Mouse (Mus musculus) midbrain, embryonic 12.5 days (tissue): ENCODE data around the gene Nrip1. TPM values are rescaled to one million over a fixed set of nuclear protein-coding genes. Genes with fewer than 3 reads are reported as not detected.

Source experiments
- ATAC-seq: fragments of 200-750 bp; cut with Nextera tagmentation; 2 replicates; pipeline ENCODE4 v1.8.0; 2017; ENCODE audit warnings: low read depth, moderate TSS enrichment, moderate library complexity; ENCODE audit not compliant: low FRiP score
- H3K27ac ChIP-seq: fragments of 300-500 bp; sonication (generic); replicated peaks from 2 replicates; pipeline ENCODE4 v1.5.1; 2016; ENCODE audit warnings: mild to moderate bottlenecking
- H3K27me3 ChIP-seq: fragments of 300-500 bp; sonication (generic); 2 replicates; pipeline ENCODE4 v1.6.1; 2016; ENCODE audit warnings: mild to moderate bottlenecking
- H3K36me3 ChIP-seq: fragments of 300-500 bp; sonication (generic); 2 replicates; pipeline ENCODE4 v1.6.1; 2016
- H3K4me1 ChIP-seq: fragments of 300-500 bp; sonication (generic); 2 replicates; pipeline ENCODE4 v1.6.1; 2016
- H3K4me2 ChIP-seq: fragments of 300-500 bp; sonication (generic); replicated peaks from 2 replicates; pipeline ENCODE4 v1.6.1; 2016; ENCODE audit warnings: mild to moderate bottlenecking, moderate library complexity
- H3K4me3 ChIP-seq: fragments of 300-500 bp; sonication (generic); 2 replicates; pipeline ENCODE4 v1.5.1; 2016; ENCODE audit warnings: mild to moderate bottlenecking
- H3K9ac ChIP-seq: fragments of 300-500 bp; sonication (generic); replicated peaks from 2 replicates; pipeline ENCODE4 v1.6.1; 2016; ENCODE audit warnings: mild to moderate bottlenecking, moderate library complexity
- H3K9me3 ChIP-seq: fragments of 300-500 bp; sonication (generic); 2 replicates; pipeline ENCODE4 v1.6.1; 2016; ENCODE audit warnings: mild to moderate bottlenecking
- WGBS: fragments of 180-500 bp; shearing (Covaris S2); methylation state at CpG from one replicate; pipeline ENCODE4 v1.1.7; 2016; 5-methylcytosine and 5-hydroxymethylcytosine counted together
- polyA plus RNA-seq: library from polyadenylated mRNA; unstranded; fragments of >200 nt; fragmentation: Nextera tagmentation; extraction: Ambion mirVana; gene quantifications from 2 replicates; pipeline ENCODE4 v1.2.1, GENCODE M21; 2016

Nrip1 gene
- polyA plus RNA-seq, 1 experiment from 2014 or later: 28.7 TPM

GRCm38 (mm10) chr16:76339256-76339655 lies 34.4 kb downstream of the Nrip1 start:
- no peak for ATAC-seq
- no peak overlapping the region for H3K9ac ChIP-seq
- WGBS: 93% methylated on average over 10 of the region's 10 CpGs
- H3K9me3 ChIP-seq: no peaks in the 10 kb centered on the region
- peaks cover 10% of the 10 kb centered on the region for H3K36me3 ChIP-seq
- no peaks in the 10 kb centered on the region for H3K4me1 ChIP-seq
- no peak overlapping the region for H3K4me3 ChIP-seq
- no peak overlapping the region for H3K27ac ChIP-seq
- no peak overlapping the region for H3K4me2 ChIP-seq
- H3K27me3 ChIP-seq: no peaks in the 10 kb centered on the region

GRCm38 (mm10) chr16:76337351-76337750 lies 36.3 kb downstream of the Nrip1 start:
- H3K4me3 ChIP-seq: no peak overlapping the region
- no peaks in the 10 kb centered on the region for H3K27me3 ChIP-seq
- ATAC-seq: no peak
- no peak overlapping the region for H3K9ac ChIP-seq
- H3K4me1 ChIP-seq: no peaks in the 10 kb centered on the region
- no peaks in the 10 kb centered on the region for H3K9me3 ChIP-seq
- H3K27ac ChIP-seq: no peak overlapping the region
- WGBS: 95% methylated on average over 7 of the region's 7 CpGs
- H3K36me3 ChIP-seq: peaks cover 5% of the 10 kb centered on the region; the same call in 1 of the 2 replicates
- H3K4me2 ChIP-seq: no peak overlapping the region

GRCm38 (mm10) chr16:76336932-76337331 lies 36.7 kb downstream of the Nrip1 start:
- H3K36me3 ChIP-seq: peaks cover 5% of the 10 kb centered on the region; the same call in 1 of the 2 replicates
- 0 out of 2 replicates have a peak, but pooled peaks cover 3% of the 10 kb centered on the region for H3K4me1 ChIP-seq
- H3K4me3 ChIP-seq: no peak overlapping the region
- H3K27ac ChIP-seq: no peak overlapping the region
- H3K27me3 ChIP-seq: no peaks in the 10 kb centered on the region
- H3K4me2 ChIP-seq: no peak overlapping the region
- 93% methylated on average over 11 of the region's 11 CpGs for WGBS
- no peak overlapping the region for H3K9ac ChIP-seq
- ATAC-seq: no peak
- H3K9me3 ChIP-seq: no peaks in the 10 kb centered on the region

- ATAC-seq: no peak
- 0 out of 2 replicates have a peak, but pooled peaks cover 3% of the 10 kb centered on the region for H3K4me1 ChIP-seq
Observed at GRCm38 (mm10) chr16:76335913-76336312, 37.7 kb downstream of the Nrip1 start.

GRCm38 (mm10) chr16:76332127-76332526 lies 41.5 kb downstream of the Nrip1 start:
- 0 out of 2 replicates have a peak, but pooled peaks cover 3% of the 10 kb centered on the region for H3K4me1 ChIP-seq
- 33% methylated on average over 7 of the region's 7 CpGs for WGBS
- H3K9ac ChIP-seq: no peak overlapping the region
- no peak overlapping the region for H3K27ac ChIP-seq
- H3K4me2 ChIP-seq: no peak overlapping the region
- H3K4me3 ChIP-seq: no peak overlapping the region
- no peaks in the 10 kb centered on the region for H3K27me3 ChIP-seq
- H3K9me3 ChIP-seq: no peaks in the 10 kb centered on the region
- H3K36me3 ChIP-seq: peaks cover 4% of the 10 kb centered on the region; the same call in 1 of the 2 replicates
- ATAC-seq: peak; percentile 70; the same call in 1 of the 2 replicates

More at GRCm38 (mm10) chr16:76335913-76336312, 37.7 kb downstream of the Nrip1 start:
- Histone ChIP-seq H3K27me3 (no peaks in the 10 kb centered on the region), H3K9me3 (no peaks in the 10 kb centered on the region), H3K27ac (no peak overlapping the region), H3K36me3 (peaks cover 5% of the 10 kb centered on the region; the same call in 1 of the 2 replicates), H3K4me2 (no peak overlapping the region), H3K9ac (no peak overlapping the region), H3K4me3 (no peak overlapping the region)
- WGBS: 97% methylated on average over 6 of the region's 6 CpGs

- no peak overlapping the region for H3K27ac ChIP-seq
- ATAC-seq: no peak
- H3K4me2 ChIP-seq: no peak overlapping the region
- no peaks in the 10 kb centered on the region for H3K27me3 ChIP-seq
- H3K4me3 ChIP-seq: no peak overlapping the region
- 90% methylated on average over 7 of the region's 7 CpGs for WGBS
- H3K9me3 ChIP-seq: no peaks in the 10 kb centered on the region
- 0 out of 2 replicates have a peak, but pooled peaks cover 3% of the 10 kb centered on the region for H3K4me1 ChIP-seq
- H3K9ac ChIP-seq: no peak overlapping the region
- H3K36me3 ChIP-seq: no peaks in the 10 kb centered on the region; the same call in 1 of the 2 replicates
Observed at GRCm38 (mm10) chr16:76331231-76331630, 42.4 kb downstream of the Nrip1 start.

- no peak overlapping the region for H3K4me2 ChIP-seq
- 93% methylated on average over 3 of the region's 3 CpGs for WGBS
- peaks cover 6% of the 10 kb centered on the region for H3K27me3 ChIP-seq
- H3K9me3 ChIP-seq: no peaks in the 10 kb centered on the region
- H3K36me3 ChIP-seq: no peaks in the 10 kb centered on the region
- no peak overlapping the region for H3K9ac ChIP-seq
- no peak for ATAC-seq
- no peak overlapping the region for H3K4me3 ChIP-seq
- peaks cover 22% of the 10 kb centered on the region for H3K4me1 ChIP-seq
- H3K27ac ChIP-seq: no peak overlapping the region
Observed at GRCm38 (mm10) chr16:76325315-76325710, 48.3 kb downstream of the Nrip1 start.

- no peak overlapping the region for H3K9ac ChIP-seq
- peaks cover 6% of the 10 kb centered on the region for H3K27me3 ChIP-seq
- no peaks in the 10 kb centered on the region for H3K9me3 ChIP-seq
- no peak overlapping the region for H3K4me3 ChIP-seq
- H3K4me1 ChIP-seq: peaks cover 28% of the 10 kb centered on the region
- no peak overlapping the region for H3K27ac ChIP-seq
- 78% methylated on average over 3 of the region's 4 CpGs for WGBS
- no peak for ATAC-seq
- H3K4me2 ChIP-seq: no peak overlapping the region
- no peaks in the 10 kb centered on the region for H3K36me3 ChIP-seq
Observed at GRCm38 (mm10) chr16:76324411-76325314, 49.0 kb downstream of the Nrip1 start.

GRCm38 (mm10) chr16:76323594-76324307 lies 49.9 kb downstream of the Nrip1 start:
- WGBS: 67% methylated on average over 4 of the region's 4 CpGs
- Histone ChIP-seq H3K27me3 (peaks cover 6% of the 10 kb centered on the region), H3K4me2 (no peak overlapping the region), H3K4me3 (no peak overlapping the region), H3K27ac (no peak overlapping the region), H3K9ac (no peak overlapping the region), H3K36me3 (no peaks in the 10 kb centered on the region), H3K9me3 (no peaks in the 10 kb centered on the region), H3K4me1 (peaks cover 38% of the 10 kb centered on the region)
- no peak for ATAC-seq

- peaks cover 6% of the 10 kb centered on the region for H3K27me3 ChIP-seq
- WGBS: 92% methylated on average over 2 of the region's 2 CpGs
- H3K4me3 ChIP-seq: no peak overlapping the region
- H3K27ac ChIP-seq: no peak overlapping the region
- no peaks in the 10 kb centered on the region for H3K9me3 ChIP-seq
- H3K36me3 ChIP-seq: no peaks in the 10 kb centered on the region
- H3K4me2 ChIP-seq: no peak overlapping the region
- no peak for ATAC-seq
- H3K4me1 ChIP-seq: peaks cover 44% of the 10 kb centered on the region
- H3K9ac ChIP-seq: no peak overlapping the region
Observed at GRCm38 (mm10) chr16:76323141-76323540, 50.5 kb downstream of the Nrip1 start.

GRCm38 (mm10) chr16:76321527-76322165 lies 52.0 kb downstream of the Nrip1 start:
- Histone ChIP-seq H3K9me3 (no peaks in the 10 kb centered on the region), H3K27ac (peak overlapping the region; percentile 68), H3K36me3 (no peaks in the 10 kb centered on the region), H3K27me3 (peaks cover 6% of the 10 kb centered on the region), H3K9ac (no peak overlapping the region), H3K4me1 (peaks cover 47% of the 10 kb centered on the region), H3K4me2 (peak overlapping the region; percentile 34), H3K4me3 (peak overlapping the region; percentile 9; the same call in 1 of the 2 replicates)
- 2% methylated on average over 11 of the region's 11 CpGs for WGBS
- ATAC-seq: peak; percentile 78
